Mouse (Mus musculus) liver, adult 2 months (tissue): ENCODE measurements around the gene Map2.

Experiments
- CTCF ChIP-seq: fragments of 200-500 bp; IDR thresholded peaks from 2 replicates; pipeline ENCODE4 v1.5.1; 2011; ENCODE audit warnings: low read depth, low read length, control low read depth
- POLR2A ChIP-seq: fragments of 200-500 bp; IDR thresholded peaks from 2 replicates; pipeline ENCODE4 v1.6.1; 2011; ENCODE audit warnings: low read length, control low read depth; ENCODE audit not compliant: insufficient read depth; ENCODE audit errors: extremely low read depth

- TF ChIP-seq CTCF, result no peak
- TF ChIP-seq POLR2A, result no peak
Measured at GRCm38 (mm10) chr1:66177489-66178170, 2.6 kb downstream of the Map2 start.
